Mouse (Mus musculus): ENCODE data around the gene Fbln5.

Gene Fbln5

GRCm38 (mm10) chr12:101759440-101760045 is 59.3 kb downstream of the Fbln5 start:
- DNase-seq (ENCODE audit: low read depth), result no peak

GRCm38 (mm10) chr12:101758698-101759097 is 60.2 kb downstream of the Fbln5 start:
- no peak for DNase-seq (ENCODE audit: low read depth)

- DNase-seq (ENCODE audit: low read depth), result no peak
Measured at GRCm38 (mm10) chr12:101742375-101742774, 76.5 kb downstream of the Fbln5 start.

DNA sequence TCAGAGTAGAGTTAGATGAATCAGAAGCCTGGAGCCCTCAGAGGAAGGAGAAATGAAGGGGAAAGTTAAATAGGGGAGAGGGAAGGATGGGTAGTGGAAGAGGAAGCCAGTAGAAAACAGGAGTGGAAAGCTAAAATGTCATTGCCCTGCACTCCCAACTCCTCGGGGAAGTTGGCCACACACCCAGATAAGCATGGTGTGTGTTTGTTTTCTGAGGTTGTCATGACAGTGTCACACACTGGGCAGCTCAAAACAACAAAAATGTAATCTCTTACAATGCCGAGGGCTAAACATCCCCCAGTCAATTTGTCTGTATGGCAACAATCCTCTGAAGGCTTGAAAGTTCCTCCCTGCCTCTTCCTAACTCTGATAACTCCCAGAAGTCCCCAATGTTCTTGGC is 78.4 kb downstream of the Fbln5 start:
- no peak for DNase-seq (ENCODE audit: low read depth)

DNA sequence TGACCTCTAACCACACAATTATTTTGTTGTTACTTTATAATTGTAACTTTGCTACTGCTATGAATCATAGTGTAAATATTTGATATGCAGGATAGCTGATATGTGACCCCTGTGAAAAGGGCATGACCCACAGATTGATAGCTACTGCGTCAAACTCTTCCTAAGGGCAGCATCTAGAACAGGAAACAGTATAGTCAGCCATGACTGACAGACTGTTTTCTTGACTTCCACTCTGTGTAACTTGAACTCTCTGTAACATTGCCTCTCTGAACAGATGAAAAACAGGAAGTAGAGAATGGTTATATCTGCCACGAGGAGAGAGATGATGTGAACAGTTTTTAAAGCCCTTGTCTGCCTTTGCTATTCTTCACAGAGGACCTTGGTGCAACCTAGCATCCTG is 78.8 kb downstream of the Fbln5 start:
- no peak for DNase-seq (ENCODE audit: low read depth)

DNA sequence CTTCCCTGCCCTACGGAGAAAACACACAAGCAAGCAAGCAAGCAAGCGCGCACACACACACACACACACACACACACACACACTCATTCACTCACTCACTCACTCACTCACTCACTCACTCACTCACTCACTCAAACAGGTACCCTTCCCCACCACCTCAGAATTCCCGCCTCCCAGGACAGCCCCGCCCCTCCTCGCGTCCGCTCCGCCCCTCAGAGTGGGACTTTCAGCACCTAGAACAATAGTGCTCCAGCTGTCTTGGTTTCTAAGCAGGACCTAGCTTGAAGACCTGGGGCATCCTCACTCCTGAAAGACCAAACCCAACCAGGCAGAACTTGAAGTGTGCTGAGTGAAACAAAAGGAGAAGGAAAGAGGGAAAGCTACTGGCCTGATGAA is 100.1 kb downstream of the Fbln5 start:
- no peak for DNase-seq (ENCODE audit: low read depth)

GRCm38 (mm10) chr12:101718054-101718754 is 100.7 kb downstream of the Fbln5 start, which contains the start of gene Tc2n:
Gene Tc2n, minus strand, starts transcription at chr12:101718523.
- peak; percentile 31 for DNase-seq (ENCODE audit: low read depth)

- DNase-seq (ENCODE audit: low read depth), result no peak
Measured at GRCm38 (mm10) chr12:101699176-101699575, 119.7 kb downstream of the Fbln5 start.
